8 mouse cellular contexts compared by ENCODE assay signal in genomic region chr16:42169447-42170140, GRCm38 (mm10).
DNase-seq lines count a peak whose midpoint lies in the region; ATAC-seq and TF ChIP-seq lines count a peak whose summit lies in the region.

No protein-coding gene starts in this region.

- TF ChIP-seq POLR2A in bone marrow macrophage, adult 2 months (IDR thresholded peaks at IDR 0.05; ENCODE audit: borderline replicate concordance, low read depth, low read length): no peak
- TF ChIP-seq POLR2A in embryonic fibroblast, embryonic 13.5 days (IDR thresholded peaks at IDR 0.05; ENCODE audit: low read depth, low read length): no peak

- no peaks in the 10 kb centered on the region for H3K4me1 ChIP-seq in bone marrow macrophage, adult 2 months (ENCODE audit: control insufficient read depth, insufficient read depth, low read length)
- no peaks in the 10 kb centered on the region for H3K4me1 ChIP-seq in embryonic fibroblast, embryonic 13.5 days (ENCODE audit: control insufficient read depth, insufficient read depth, low read length)

- peak; percentile 60 for TF ChIP-seq CTCF in bone marrow macrophage, adult 2 months (IDR thresholded peaks at IDR 0.05; ENCODE audit: low read depth, low read length)
- peak; percentile 95 for TF ChIP-seq CTCF in embryonic fibroblast, embryonic 13.5 days (IDR thresholded peaks at IDR 0.05; ENCODE audit: borderline replicate concordance, insufficient read depth, low read length)

- no peak overlapping the region for H3K4me3 ChIP-seq in bone marrow macrophage, adult 2 months (ENCODE audit: insufficient read depth, low read length)
- no peak overlapping the region for H3K4me3 ChIP-seq in embryonic fibroblast, embryonic 13.5 days (ENCODE audit: insufficient read depth, low read length)

- DNase-seq in MEL-GATA-1-ER (ENCODE audit: extremely low read depth, low read depth): peak; percentile 57
- DNase-seq in layer of hippocampus, adult 9-10 months (ENCODE audit: low spot score): peak; percentile 50
- peak; percentile 77 for DNase-seq in lung, postnatal 36 days
- DNase-seq in right cerebral cortex, postnatal 14 days: peak; percentile 79
- peak; percentile 55 to 74 for DNase-seq in urinary bladder, postnatal 4 days (ENCODE audit: low spot score in 2 of 2)

- no peak overlapping the region for H3K27ac ChIP-seq in bone marrow macrophage, adult 2 months (ENCODE audit: insufficient read depth, low read depth, low read length)
- H3K27ac ChIP-seq in embryonic fibroblast, embryonic 13.5 days (ENCODE audit: insufficient read depth, low read length): no peak overlapping the region

- ATAC-seq in hematopoietic stem cell, adult 5-6 weeks (replicated peaks in 1 of 2; ENCODE audit: insufficient read depth in 1 of 2, low FRiP score in 2 of 2, low TSS enrichment in 1 of 2, low read depth in 1 of 2, poor library complexity in 2 of 2, severe bottlenecking in 2 of 2): peak; percentile 77 to 91; a peak in 3 of 4 replicates
